Mouse (Mus musculus) bone marrow, adult 2 months (tissue): ENCODE measurements at regions not wholly inside any gene's neighbourhood (a gene's known extent, or its start where the extent isn't known, plus 50 kb on each side); places are given as distances from the start of the nearest gene placed in this dataset.

ENCODE experiments used
- H3K27ac ChIP-seq: fragments of 200-500 bp; 2 replicates; pipeline ENCODE4 v1.5.1; 2012; ENCODE audit warnings: low read depth, mild to moderate bottlenecking, control low read depth, inconsistent platforms, low read length; ENCODE audit not compliant: control insufficient read depth, poor library complexity, insufficient read depth
- H3K4me1 ChIP-seq: fragments of 200-500 bp; 2 replicates; pipeline ENCODE4 v1.6.1; 2011; ENCODE audit warnings: low read length; ENCODE audit not compliant: control insufficient read depth, insufficient read depth
- H3K4me3 ChIP-seq: fragments of 200-500 bp; replicated peaks from 2 replicates; pipeline ENCODE3; 2011; ENCODE audit warnings: mild to moderate bottlenecking, low read depth, low read length, control low read depth; ENCODE audit not compliant: control insufficient read depth
- CTCF ChIP-seq: fragments of 200-500 bp; IDR thresholded peaks from 2 replicates; pipeline ENCODE4 v1.5.1; 2011; ENCODE audit warnings: low read length, control low read depth; ENCODE audit not compliant: control insufficient read depth, insufficient read depth
- POLR2A ChIP-seq: fragments of 200-500 bp; IDR thresholded peaks from 2 replicates; pipeline ENCODE4 v1.6.1; 2011; ENCODE audit warnings: low read depth, mild to moderate bottlenecking, control low read depth, low read length, borderline replicate concordance; ENCODE audit not compliant: control insufficient read depth
- WGBS: fragments of 180-500 bp; shearing (Covaris S2); methylation state at CpG from one replicate; pipeline ENCODE4 v1.1.7; 2018; 5-methylcytosine and 5-hydroxymethylcytosine counted together

- 43% methylated on average over 2 of the region's 2 CpGs for WGBS
- TF ChIP-seq CTCF (no peak), POLR2A (no peak)
- Histone ChIP-seq H3K27ac (no peak overlapping the region), H3K4me3 (no peak overlapping the region), H3K4me1 (no peaks in the 10 kb centered on the region)
These were observed 289.5 kb upstream of the Dmac1 start for GRCm38 (mm10) chr4:75567630-75568029.

GRCm38 (mm10) chr4:75562480-75562879 is 284.4 kb upstream of the Dmac1 start:
- no peak for TF ChIP-seq CTCF
- TF ChIP-seq POLR2A: no peak
- WGBS: 50% methylated on average over 4 of the region's 4 CpGs
- no peak overlapping the region for H3K4me3 ChIP-seq
- H3K4me1 ChIP-seq: no peaks in the 10 kb centered on the region
- no peak overlapping the region for H3K27ac ChIP-seq

- TF ChIP-seq CTCF: no peak
- no peak for TF ChIP-seq POLR2A
- Histone ChIP-seq H3K4me1 (no peaks in the 10 kb centered on the region), H3K27ac (no peak overlapping the region), H3K4me3 (no peak overlapping the region)
- WGBS: 33% methylated on average over 1 of the region's 1 CpGs
These were observed 283.7 kb upstream of the Dmac1 start for GRCm38 (mm10) chr4:75561792-75562191.

GRCm38 (mm10) chr4:75537787-75538186 is 259.7 kb upstream of the Dmac1 start:
- H3K4me1 ChIP-seq: no peaks in the 10 kb centered on the region
- no peak for TF ChIP-seq POLR2A
- TF ChIP-seq CTCF: no peak
- H3K4me3 ChIP-seq: no peak overlapping the region
- 78% methylated on average over 2 of the region's 2 CpGs for WGBS
- H3K27ac ChIP-seq: no peak overlapping the region

GRCm38 (mm10) chr4:75535067-75535466 is 257.0 kb upstream of the Dmac1 start:
- no peak for TF ChIP-seq CTCF
- no peak for TF ChIP-seq POLR2A
- H3K4me1 ChIP-seq: no peaks in the 10 kb centered on the region
- 82% methylated on average over 7 of the region's 7 CpGs for WGBS
- no peak overlapping the region for H3K4me3 ChIP-seq
- no peak overlapping the region for H3K27ac ChIP-seq

- H3K4me1 ChIP-seq: no peaks in the 10 kb centered on the region
- H3K4me3 ChIP-seq: no peak overlapping the region
- 64% methylated on average over 2 of the region's 2 CpGs for WGBS
- TF ChIP-seq POLR2A: no peak
- TF ChIP-seq CTCF: no peak
- no peak overlapping the region for H3K27ac ChIP-seq
These were observed 251.5 kb upstream of the Dmac1 start for GRCm38 (mm10) chr4:75529607-75530006.

- Histone ChIP-seq H3K27ac (no peak overlapping the region), H3K4me1 (no peaks in the 10 kb centered on the region), H3K4me3 (no peak overlapping the region)
- 67% methylated on average over 3 of the region's 3 CpGs for WGBS
- TF ChIP-seq CTCF (no peak), POLR2A (no peak)
These were observed 239.5 kb upstream of the Dmac1 start for GRCm38 (mm10) chr4:75517459-75518158.
